Mouse (Mus musculus) heart, embryonic 15.5 days (tissue): ENCODE results near the gene B4galnt2. TPM values are rescaled to one million over a fixed set of nuclear protein-coding genes. Genes with fewer than 3 reads are reported as not detected.

Source experiments
- ATAC-seq: fragments of 200-750 bp; cut with Nextera tagmentation; replicated peaks from 2 replicates; pipeline ENCODE4 v1.8.0; 2017; ENCODE audit warnings: low read depth, moderate TSS enrichment; ENCODE audit not compliant: insufficient number of reproducible peaks, insufficient read depth, low FRiP score
- H3K27ac ChIP-seq: fragments of 300-500 bp; sonication (generic); 2 replicates; pipeline ENCODE4 v1.5.1; 2015; ENCODE audit warnings: mild to moderate bottlenecking, inconsistent platforms
- H3K27me3 ChIP-seq: fragments of 300-500 bp; sonication (generic); 2 replicates; pipeline ENCODE4 v1.6.1; 2015; ENCODE audit warnings: inconsistent platforms
- H3K36me3 ChIP-seq: fragments of 300-500 bp; sonication (generic); 2 replicates; pipeline ENCODE4 v1.6.1; 2015; ENCODE audit warnings: mild to moderate bottlenecking, inconsistent platforms
- H3K4me1 ChIP-seq: fragments of 300-500 bp; sonication (generic); replicated peaks from 2 replicates; pipeline ENCODE4 v1.6.1; 2015; ENCODE audit warnings: inconsistent platforms
- H3K4me2 ChIP-seq: fragments of 300-500 bp; sonication (generic); 2 replicates; pipeline ENCODE4 v1.6.1; 2015; ENCODE audit warnings: inconsistent platforms, mild to moderate bottlenecking, moderate library complexity
- H3K4me3 ChIP-seq: fragments of 300-500 bp; sonication (generic); 2 replicates; pipeline ENCODE4 v1.5.1; 2015; ENCODE audit warnings: mild to moderate bottlenecking, inconsistent platforms
- H3K9ac ChIP-seq: fragments of 300-500 bp; sonication (generic); 2 replicates; pipeline ENCODE4 v1.6.1; 2015; ENCODE audit warnings: mild to moderate bottlenecking, inconsistent platforms
- H3K9me3 ChIP-seq: fragments of 300-500 bp; sonication (generic); replicated peaks from 2 replicates; pipeline ENCODE4 v1.6.1; 2016; ENCODE audit warnings: inconsistent platforms
- WGBS: fragments of 180-500 bp; shearing (Covaris S2); methylation state at CpG from one replicate; pipeline ENCODE4 v1.1.7; 2015; ENCODE audit warnings: mixed read lengths; 5-methylcytosine and 5-hydroxymethylcytosine counted together
- polyA plus RNA-seq: library from polyadenylated mRNA; unstranded; fragments of >200 nt; fragmentation: Nextera tagmentation; extraction: Ambion mirVana; gene quantifications from 2 replicates; pipeline ENCODE4 v1.2.1, GENCODE M21; 2015

B4galnt2 gene
- polyA plus RNA-seq, 1 experiment from 2014 or later, result 0.23 TPM

DNA sequence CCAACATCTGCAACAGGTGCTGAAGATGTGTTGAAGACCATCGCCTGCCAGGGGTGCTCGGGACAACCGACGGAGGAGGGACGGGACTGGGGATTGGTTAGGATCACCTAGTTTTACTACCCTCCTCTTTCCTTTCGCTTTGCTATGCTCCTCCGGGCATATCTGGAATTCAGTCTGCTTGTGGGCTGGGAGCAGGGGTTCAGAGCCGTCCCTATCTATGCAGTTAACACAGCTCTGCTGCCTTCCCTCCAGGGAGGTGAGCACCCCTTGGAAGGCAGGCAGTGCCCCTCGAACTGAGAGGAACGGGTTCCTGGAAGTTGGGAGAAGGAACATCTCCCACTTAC lies 83.4 kb downstream of the B4galnt2 start:
- no peak for ATAC-seq

GRCm38 (mm10) chr11:95830411-95831275 lies 84.0 kb downstream of the B4galnt2 start:
- Histone ChIP-seq H3K9me3 (no peaks in the 10 kb centered on the region), H3K9ac (peak overlapping the region; percentile 15; the same call in 1 of the 2 replicates), H3K4me3 (peak overlapping the region; percentile 39), H3K36me3 (no peaks in the 10 kb centered on the region), H3K27me3 (peaks cover 68% of the 10 kb centered on the region), H3K27ac (no peak overlapping the region), H3K4me1 (peaks cover 64% of the 10 kb centered on the region), H3K4me2 (peak overlapping the region; percentile 57)
- no peak for ATAC-seq
- WGBS, result 12% methylated on average over 80 of the region's 80 CpGs

More for the DNA sequence above, 83.4 kb downstream of the B4galnt2 start:
- peak overlapping the region; percentile 57 for H3K4me2 ChIP-seq
- no peak overlapping the region for H3K27ac ChIP-seq
- H3K36me3 ChIP-seq, result no peaks in the 10 kb centered on the region
- no peak overlapping the region for H3K9ac ChIP-seq
- H3K27me3 ChIP-seq, result peaks cover 68% of the 10 kb centered on the region
- H3K9me3 ChIP-seq, result no peaks in the 10 kb centered on the region
- H3K4me3 ChIP-seq, result peak overlapping the region; percentile 39
- 17% methylated on average over 10 of the region's 10 CpGs for WGBS
- peaks cover 70% of the 10 kb centered on the region for H3K4me1 ChIP-seq

- H3K27ac ChIP-seq, result no peak overlapping the region
- H3K4me3 ChIP-seq, result peak overlapping the region; percentile 39; the same call in 1 of the 2 replicates
- no peak overlapping the region for H3K9ac ChIP-seq
- H3K4me2 ChIP-seq, result no peak overlapping the region; the same call in 1 of the 2 replicates
- H3K9me3 ChIP-seq, result no peaks in the 10 kb centered on the region
- ATAC-seq, result no peak
- no peaks in the 10 kb centered on the region for H3K36me3 ChIP-seq
- H3K4me1 ChIP-seq, result peaks cover 64% of the 10 kb centered on the region
- WGBS, result 57% methylated on average over 4 of the region's 4 CpGs
- H3K27me3 ChIP-seq, result peaks cover 67% of the 10 kb centered on the region
Observed at GRCm38 (mm10) chr11:95829526-95830050, 85.1 kb downstream of the B4galnt2 start.

DNA sequence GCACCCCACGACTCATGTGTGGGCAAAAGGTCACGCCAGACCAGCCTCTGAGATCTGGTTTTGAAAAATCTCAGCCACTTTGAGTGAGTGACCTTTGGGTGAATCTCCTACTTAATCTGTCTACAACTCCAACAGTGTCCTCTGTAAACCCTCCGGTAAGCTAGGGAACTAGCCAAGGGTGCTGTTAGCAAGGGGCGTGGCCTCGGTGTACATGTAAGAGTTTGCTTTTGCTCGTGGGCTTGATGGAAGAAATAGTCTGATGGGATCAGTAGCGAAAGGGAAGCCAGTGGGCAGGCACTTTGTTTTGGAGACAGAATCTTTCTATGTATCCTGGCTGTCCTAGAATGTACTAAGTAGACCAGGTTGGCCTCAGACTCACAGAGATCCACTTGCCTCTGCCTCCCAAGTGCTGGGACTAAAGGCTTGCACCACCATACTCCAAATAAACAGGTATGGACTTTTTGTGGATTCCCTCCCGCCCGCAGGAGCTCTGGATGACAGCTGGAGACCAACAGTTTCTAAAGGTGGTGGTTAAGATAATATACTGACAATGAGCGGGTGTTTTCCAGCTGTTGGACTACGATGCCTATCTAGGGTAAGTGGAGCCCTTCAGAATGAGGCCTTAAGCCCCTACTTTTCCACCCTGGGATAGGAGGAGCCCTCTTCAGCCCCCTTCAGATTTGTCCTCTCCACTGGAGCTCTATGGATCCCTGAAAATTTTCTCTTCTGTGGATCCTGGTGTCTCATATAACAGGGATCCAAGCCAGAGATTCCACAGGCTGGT lies 86.3 kb downstream of the B4galnt2 start:
- no peak overlapping the region for H3K4me3 ChIP-seq
- peaks cover 57% of the 10 kb centered on the region for H3K27me3 ChIP-seq
- no peaks in the 10 kb centered on the region for H3K36me3 ChIP-seq
- no peaks in the 10 kb centered on the region for H3K9me3 ChIP-seq
- H3K9ac ChIP-seq, result no peak overlapping the region
- ATAC-seq, result no peak
- peaks cover 56% of the 10 kb centered on the region for H3K4me1 ChIP-seq
- 70% methylated on average over 11 of the region's 11 CpGs for WGBS
- H3K4me2 ChIP-seq, result no peak overlapping the region
- H3K27ac ChIP-seq, result no peak overlapping the region

GRCm38 (mm10) chr11:95827464-95828085 lies 87.1 kb downstream of the B4galnt2 start:
- Histone ChIP-seq H3K4me3 (no peak overlapping the region), H3K9me3 (no peaks in the 10 kb centered on the region), H3K27ac (peak overlapping the region; percentile 25), H3K4me2 (no peak overlapping the region), H3K4me1 (peaks cover 51% of the 10 kb centered on the region), H3K27me3 (peaks cover 52% of the 10 kb centered on the region), H3K9ac (no peak overlapping the region), H3K36me3 (no peaks in the 10 kb centered on the region)
- ATAC-seq, result no peak
- 9% methylated on average over 3 of the region's 3 CpGs for WGBS

- no peaks in the 10 kb centered on the region for H3K36me3 ChIP-seq
- H3K27ac ChIP-seq, result peak overlapping the region; percentile 25
- peaks cover 47% of the 10 kb centered on the region for H3K4me1 ChIP-seq
- 16% methylated on average over 3 of the region's 3 CpGs for WGBS
- peaks cover 47% of the 10 kb centered on the region for H3K27me3 ChIP-seq
- no peak overlapping the region for H3K4me3 ChIP-seq
- no peak overlapping the region for H3K9ac ChIP-seq
- no peak overlapping the region for H3K4me2 ChIP-seq
- no peak for ATAC-seq
- no peaks in the 10 kb centered on the region for H3K9me3 ChIP-seq
Observed at GRCm38 (mm10) chr11:95827168-95827447, 87.6 kb downstream of the B4galnt2 start.

GRCm38 (mm10) chr11:95826317-95827167 lies 88.1 kb downstream of the B4galnt2 start:
- no peaks in the 10 kb centered on the region for H3K9me3 ChIP-seq
- H3K9ac ChIP-seq, result no peak overlapping the region
- no peak overlapping the region for H3K4me2 ChIP-seq
- H3K4me3 ChIP-seq, result no peak overlapping the region
- peaks cover 43% of the 10 kb centered on the region for H3K27me3 ChIP-seq
- WGBS, result 53% methylated on average over 6 of the region's 6 CpGs
- peak overlapping the region; percentile 25; the same call in 1 of the 2 replicates for H3K27ac ChIP-seq
- no peak for ATAC-seq
- H3K36me3 ChIP-seq, result no peaks in the 10 kb centered on the region
- H3K4me1 ChIP-seq, result peaks cover 47% of the 10 kb centered on the region

DNA sequence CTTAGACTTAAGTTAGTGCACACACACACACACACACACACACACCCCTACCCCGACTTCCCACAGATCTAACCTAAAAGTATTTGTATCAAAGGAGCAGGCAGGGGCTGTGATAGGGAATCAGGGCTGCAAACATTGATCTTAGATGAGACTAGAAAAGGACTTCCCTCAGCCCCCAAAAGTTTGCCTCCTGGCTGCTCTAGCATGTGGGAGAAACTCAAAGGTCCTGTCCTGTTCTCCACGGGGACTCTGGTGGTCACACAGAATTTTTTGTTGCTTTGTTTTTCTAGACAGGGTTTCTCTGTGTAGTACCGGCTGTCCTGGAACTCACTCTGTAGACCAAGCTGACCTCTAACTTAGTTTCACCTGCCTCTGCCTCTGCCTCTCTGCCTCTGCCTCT lies 89.1 kb downstream of the B4galnt2 start:
- ATAC-seq, result no peak
- WGBS, result 53% methylated on average over 3 of the region's 3 CpGs
- Histone ChIP-seq H3K27ac (0 out of 2 replicates have a peak overlapping the region, but pooled peaks have one; percentile 80), H3K9ac (peak overlapping the region; percentile 64; the same call in 1 of the 2 replicates), H3K4me1 (peaks cover 38% of the 10 kb centered on the region), H3K36me3 (no peaks in the 10 kb centered on the region), H3K9me3 (no peaks in the 10 kb centered on the region), H3K4me3 (peak overlapping the region; percentile 67; the same call in 1 of the 2 replicates), H3K4me2 (peak overlapping the region; percentile 98), H3K27me3 (peaks cover 33% of the 10 kb centered on the region)

GRCm38 (mm10) chr11:95824877-95825243 lies 89.8 kb downstream of the B4galnt2 start:
- peak overlapping the region; percentile 67 for H3K4me3 ChIP-seq
- H3K27ac ChIP-seq, result peak overlapping the region; percentile 80
- H3K9ac ChIP-seq, result peak overlapping the region; percentile 64
- no peaks in the 10 kb centered on the region for H3K36me3 ChIP-seq
- 3% methylated on average over 5 of the region's 11 CpGs for WGBS
- peak; percentile 66 for ATAC-seq
- H3K27me3 ChIP-seq, result peaks cover 26% of the 10 kb centered on the region
- H3K9me3 ChIP-seq, result no peaks in the 10 kb centered on the region
- H3K4me2 ChIP-seq, result peak overlapping the region; percentile 98
- H3K4me1 ChIP-seq, result peaks cover 31% of the 10 kb centered on the region

DNA sequence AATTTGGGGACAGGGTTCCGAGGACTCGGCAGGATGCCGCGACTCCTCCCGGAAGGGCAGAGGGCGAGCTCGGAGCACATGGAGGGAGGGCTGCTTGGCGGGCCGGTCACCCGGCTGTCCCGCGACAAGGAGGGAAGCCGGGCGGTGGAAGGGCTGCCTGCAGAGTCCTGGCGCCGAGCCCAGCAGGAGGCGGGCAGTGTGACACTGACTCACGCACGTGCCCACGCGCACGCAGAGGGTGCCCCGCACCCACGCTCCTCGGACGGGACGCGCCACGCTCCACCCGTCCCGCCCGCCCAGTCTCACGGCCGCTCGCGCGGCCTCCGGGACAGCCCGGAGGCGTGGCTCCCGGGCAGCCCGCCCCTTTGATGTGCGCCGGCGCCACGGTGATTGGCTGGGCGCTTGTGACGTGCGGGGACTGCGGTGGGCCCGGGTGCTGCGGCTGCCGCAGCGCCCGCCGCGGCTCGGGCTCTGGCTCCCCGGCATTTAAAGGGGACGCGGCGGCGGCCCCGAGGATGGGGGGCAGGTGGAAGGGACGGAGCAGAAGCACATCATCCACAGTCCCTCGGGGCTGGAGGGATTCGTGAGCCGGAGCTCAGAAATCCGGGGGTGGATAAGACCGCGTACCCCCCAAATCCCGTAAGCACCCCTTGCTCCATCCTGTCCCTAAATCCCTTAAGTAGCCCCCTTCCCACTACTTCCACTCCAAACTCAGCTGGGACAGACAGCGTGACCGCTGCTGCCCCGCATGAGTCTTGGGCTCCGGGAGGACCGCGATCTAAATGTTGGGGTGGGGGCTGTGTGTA lies 90.4 kb downstream of the B4galnt2 start, which contains the start of gene Phospho1:
TSS of gene Phospho1 (plus strand) at position 429 of the 806 bp plus-strand sequence.
- WGBS, result under 1% methylated on average over 76 of the region's 78 CpGs
- H3K27me3 ChIP-seq, result peaks cover 20% of the 10 kb centered on the region
- H3K9me3 ChIP-seq, result no peaks in the 10 kb centered on the region
- H3K4me2 ChIP-seq, result peak within 1 kb of the TSS; percentile 98
- H3K9ac ChIP-seq, result peak within 1 kb of the TSS; percentile 64
- H3K27ac ChIP-seq, result peak within 1 kb of the TSS; percentile 80
- peak; percentile 97 for ATAC-seq
- H3K36me3 ChIP-seq, result no peaks in the 10 kb centered on the region
- peaks cover 28% of the 10 kb centered on the region for H3K4me1 ChIP-seq
- H3K4me3 ChIP-seq, result peak within 1 kb of the TSS; percentile 67
